Mouse (Mus musculus) brain, embryonic 18.5 days (tissue): ENCODE results near the gene Son.

Source experiments
- DNase-seq: peaks from one replicate; pipeline ENCODE4 v3.0.0-alpha.2; 2012; ENCODE audit warnings: low read depth, low spot score

Gene Son

GRCm38 (mm10) chr16:91647461-91648219 lies at the start of gene Son:
Son (plus strand) TSS chr16:91647506.
- peak; percentile 97 for DNase-seq

DNA sequence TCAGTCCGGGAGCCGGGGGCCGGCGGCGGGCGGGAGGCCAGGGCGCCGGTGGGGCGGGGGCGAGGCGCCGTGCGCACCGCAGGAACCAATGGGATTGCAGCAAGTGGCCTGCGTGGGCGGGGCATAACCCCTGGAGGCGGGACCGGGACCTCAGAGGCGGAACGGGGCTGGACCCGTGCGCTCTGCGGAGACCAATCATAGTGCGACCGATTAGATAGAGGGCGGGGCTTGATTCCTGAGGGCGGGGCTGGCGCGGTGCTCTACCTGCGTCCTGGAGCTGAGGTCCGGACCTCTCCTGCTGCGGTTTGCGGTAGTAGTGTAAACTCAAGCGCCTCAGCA lies 49.7 kb upstream of the Son start, which contains the start of gene Tmem50b:
Gene Tmem50b, minus strand, starts transcription at position 129 of the 339 bp plus-strand sequence.
- peak; percentile 92 for DNase-seq

GRCm38 (mm10) chr16:91599242-91599641 lies 48.1 kb upstream of the Son start:
- no peak for DNase-seq

- no peak for DNase-seq
These were observed 46.2 kb upstream of the Son start for GRCm38 (mm10) chr16:91601081-91601480.

DNA sequence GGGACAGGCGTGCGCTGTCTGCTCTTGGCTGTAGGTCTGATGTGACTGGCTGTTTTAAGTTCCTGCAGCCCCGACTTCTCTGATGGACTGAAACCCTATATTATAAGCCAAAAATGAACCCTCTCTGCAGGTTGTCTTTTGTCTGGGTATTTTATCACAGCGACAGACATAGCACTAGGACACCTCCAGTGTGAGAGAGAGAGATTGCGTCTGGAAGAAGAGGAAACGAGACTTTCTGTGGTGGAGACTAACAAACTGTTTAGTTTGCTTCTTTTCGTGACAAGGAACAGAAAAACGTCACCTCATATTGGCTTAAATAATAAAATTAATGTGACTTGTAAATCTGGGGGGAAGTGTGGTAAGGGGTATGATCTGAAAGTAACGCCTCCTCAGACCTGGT lies 45.6 kb upstream of the Son start:
- no peak for DNase-seq

DNA sequence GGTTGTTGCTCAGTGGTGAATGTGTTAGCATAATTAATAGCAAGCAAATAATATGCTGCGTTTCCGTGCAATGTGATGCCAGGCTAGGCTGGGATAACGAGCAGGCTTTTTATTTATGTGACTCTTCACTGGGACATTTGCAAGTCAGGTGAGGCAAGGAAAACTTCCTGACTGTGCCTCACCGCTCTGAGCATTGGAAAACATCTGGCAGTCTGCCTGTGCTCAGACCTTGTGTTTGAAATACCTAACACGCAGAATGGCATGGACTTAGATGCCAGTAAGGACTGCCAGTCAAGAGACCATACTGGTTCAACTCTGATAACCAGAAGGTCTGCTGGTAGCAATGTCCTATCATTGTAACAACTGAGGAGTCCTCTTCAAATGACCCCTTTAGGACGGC lies 42.1 kb upstream of the Son start:
- DNase-seq = no peak

DNA sequence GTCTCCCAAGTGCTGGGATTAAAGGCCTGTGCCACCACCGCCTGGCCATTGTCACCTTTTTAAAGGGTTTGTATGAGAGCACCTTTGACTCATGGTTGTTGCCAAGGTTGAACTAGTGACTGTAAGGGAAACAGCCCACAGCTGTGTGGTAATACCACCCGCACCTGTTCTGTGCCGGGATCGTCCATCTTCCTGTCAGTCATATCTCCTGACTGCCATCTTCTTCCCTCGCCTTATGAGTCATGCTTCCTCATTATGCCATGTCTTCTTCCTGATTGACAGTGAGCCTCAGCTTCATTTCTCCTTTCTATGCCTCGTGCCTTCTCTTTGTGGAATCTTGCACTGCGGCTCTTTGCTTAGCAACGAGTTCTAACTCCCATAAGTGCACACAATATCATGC lies 40.3 kb upstream of the Son start:
- DNase-seq = no peak

- DNase-seq = no peak
These were observed 37.6 kb upstream of the Son start for GRCm38 (mm10) chr16:91609501-91610245.

DNA sequence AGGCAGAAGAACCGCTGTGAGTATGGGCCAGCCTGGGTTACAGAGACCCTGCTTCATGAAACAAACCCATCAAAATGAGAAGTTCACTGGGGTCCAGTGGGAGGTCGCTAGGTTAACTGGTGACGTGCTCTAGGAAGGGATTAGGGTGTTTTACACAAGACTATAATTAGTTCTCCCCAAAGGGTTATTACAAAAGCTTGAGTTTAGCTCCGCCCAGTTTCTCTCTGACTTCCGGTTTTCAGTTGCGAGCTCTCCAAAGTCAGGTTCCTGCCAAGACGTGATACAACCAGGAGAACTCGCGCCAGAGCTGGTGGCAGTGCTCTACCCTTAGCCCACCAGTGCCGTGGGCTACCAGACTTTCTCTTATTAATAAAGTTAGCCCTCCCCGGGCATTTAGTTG lies 36.1 kb upstream of the Son start:
- no peak for DNase-seq

DNA sequence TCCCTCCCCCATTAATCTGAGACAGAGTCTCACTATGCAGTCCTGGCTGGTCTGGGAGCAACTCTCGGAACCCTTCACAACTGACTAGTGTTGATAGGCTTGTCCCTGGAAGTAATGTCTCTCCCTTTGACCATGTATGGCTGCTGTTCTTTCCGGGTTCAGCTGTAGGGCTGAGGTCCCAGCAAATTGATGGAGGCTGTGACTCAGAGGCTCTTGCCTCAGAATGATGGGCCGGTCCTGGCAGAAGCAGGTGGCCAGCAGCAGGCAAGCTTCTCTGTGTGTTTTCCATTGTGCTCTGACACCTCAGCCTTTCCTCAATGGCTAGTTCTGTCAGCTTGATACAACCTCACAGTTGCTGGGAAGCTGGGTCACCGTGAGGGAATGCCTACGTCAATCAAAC lies 34.8 kb upstream of the Son start:
- DNase-seq = no peak

DNA sequence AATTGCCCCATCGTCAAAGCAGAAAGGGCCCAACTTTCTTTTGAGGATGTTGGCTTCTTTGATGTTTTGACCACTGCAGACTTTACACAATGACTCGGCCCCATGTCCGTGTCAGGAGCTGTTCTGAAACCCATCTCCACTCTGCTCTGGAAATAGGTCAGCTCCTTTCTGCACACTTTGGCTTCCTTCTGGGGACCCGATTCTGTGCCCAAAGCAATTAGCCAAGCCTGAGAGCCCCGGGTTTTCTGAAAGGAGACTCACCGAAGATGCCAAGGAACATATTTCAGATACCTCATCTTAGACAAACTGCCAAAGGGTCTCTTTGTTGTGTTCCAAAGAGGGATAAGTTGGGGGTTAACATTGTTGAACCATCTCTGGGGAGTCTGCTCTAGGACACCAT lies 32.8 kb upstream of the Son start:
- DNase-seq = no peak

- peak; percentile 49 for DNase-seq
These were observed 28.5 kb upstream of the Son start, which contains the start of gene Dnajc28 for GRCm38 (mm10) chr16:91618511-91619501. Dnajc28 (minus strand) TSS chr16:91619026.

GRCm38 (mm10) chr16:91620185-91620584 lies 27.1 kb upstream of the Son start:
- DNase-seq = no peak

DNA sequence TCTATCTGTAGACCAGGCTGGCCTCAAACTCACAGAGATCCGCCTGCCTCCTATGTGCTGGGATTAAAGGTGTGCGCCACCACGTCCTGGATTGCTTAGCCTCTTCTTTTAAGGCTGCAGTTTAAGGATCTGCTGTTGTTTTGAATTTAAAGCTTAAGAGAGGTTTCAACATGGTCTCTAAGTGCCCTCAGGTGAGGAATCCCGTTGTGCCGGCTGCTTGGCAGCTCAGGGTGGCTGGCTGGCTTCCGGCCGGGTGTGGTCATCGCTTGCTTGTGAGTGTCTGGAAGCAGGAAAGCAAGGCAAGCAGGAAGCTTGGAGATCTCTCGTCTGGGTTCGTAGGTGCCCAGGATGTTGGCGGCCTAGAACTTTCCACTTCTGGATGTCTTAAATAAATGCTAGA lies 26.3 kb upstream of the Son start:
- no peak for DNase-seq

GRCm38 (mm10) chr16:91623074-91623473 lies 24.2 kb upstream of the Son start:
- no peak for DNase-seq

DNA sequence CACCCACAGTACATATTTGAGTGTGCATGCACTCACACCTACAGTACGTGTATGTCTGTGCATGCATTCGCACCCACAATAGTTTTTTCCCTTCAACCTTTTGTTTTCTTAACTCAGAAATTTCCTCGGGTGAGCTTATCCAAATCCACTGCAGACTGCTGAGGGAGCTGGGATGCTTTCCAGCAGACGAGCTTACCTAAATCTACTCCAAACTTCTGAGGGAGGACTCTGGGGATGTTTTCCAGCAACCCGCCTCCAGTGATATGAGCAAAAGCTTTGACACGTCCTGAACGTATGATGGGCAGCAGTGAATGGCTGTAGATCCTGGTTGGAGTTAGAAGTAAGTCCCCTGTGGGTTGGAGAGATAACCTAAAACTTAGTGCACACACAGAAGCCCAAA lies 19.5 kb upstream of the Son start:
- DNase-seq = no peak

GRCm38 (mm10) chr16:91628673-91629072 lies 18.6 kb upstream of the Son start:
- DNase-seq = no peak

DNA sequence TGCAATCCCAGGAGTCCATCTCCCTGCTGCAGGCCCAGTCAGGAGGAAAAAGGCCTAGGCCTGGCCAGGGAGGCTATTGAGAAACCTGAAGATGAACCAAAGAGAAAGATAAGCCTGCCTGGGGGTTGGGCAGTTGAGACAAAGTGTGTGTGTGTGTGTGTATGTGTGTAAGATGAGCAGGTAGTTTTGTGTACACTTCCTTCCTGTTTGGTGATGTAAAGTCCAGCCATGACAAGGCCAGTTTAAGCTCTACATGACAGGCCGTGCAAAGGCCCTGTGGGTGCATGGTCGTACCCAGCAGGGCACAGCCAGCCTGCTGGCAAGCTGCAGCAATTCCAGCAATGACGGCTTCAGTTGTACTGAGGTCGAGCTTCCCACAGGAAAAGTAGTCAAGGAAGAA lies 17.6 kb upstream of the Son start:
- no peak for DNase-seq

DNA sequence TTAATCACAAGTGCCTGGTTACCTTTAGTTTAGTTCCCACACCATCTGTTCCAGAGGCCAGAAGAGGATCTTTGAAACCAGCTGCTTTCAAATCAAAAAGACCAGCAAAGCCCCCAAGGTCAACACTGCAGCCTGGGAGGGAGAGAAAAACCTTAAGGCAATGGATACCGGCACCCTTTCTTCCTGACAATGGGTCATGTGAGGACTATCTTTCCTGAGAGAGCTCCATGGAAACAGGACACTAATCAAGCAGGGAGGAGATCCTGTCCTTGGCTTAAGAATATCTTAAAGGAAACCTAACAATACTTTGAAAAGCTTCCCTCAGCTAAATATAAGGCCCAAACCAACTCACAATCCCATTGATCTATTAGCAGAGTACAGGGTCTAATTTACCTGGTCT lies 16.7 kb upstream of the Son start:
- no peak for DNase-seq

- DNase-seq = no peak
These were observed 14.9 kb upstream of the Son start for GRCm38 (mm10) chr16:91632439-91632838.

DNA sequence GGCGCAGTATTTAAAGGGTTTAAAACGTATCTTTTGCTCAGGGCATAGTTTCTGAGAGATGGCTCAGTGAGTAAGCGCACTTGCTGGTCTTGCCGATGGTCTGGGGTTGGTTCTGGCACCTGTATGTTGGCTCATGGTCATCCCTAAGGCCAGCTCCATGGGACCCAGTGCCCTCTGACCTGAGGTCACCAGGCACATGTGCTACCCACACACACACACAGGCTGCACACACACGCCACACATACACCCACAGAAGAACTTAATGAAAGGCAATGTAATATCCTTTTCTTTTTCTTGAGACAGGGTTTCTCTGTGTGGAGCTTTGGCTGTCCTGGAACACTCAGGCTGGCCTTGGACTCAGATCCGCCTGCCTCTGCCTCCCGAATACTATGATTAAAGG lies 14.4 kb upstream of the Son start:
- DNase-seq = no peak

DNA sequence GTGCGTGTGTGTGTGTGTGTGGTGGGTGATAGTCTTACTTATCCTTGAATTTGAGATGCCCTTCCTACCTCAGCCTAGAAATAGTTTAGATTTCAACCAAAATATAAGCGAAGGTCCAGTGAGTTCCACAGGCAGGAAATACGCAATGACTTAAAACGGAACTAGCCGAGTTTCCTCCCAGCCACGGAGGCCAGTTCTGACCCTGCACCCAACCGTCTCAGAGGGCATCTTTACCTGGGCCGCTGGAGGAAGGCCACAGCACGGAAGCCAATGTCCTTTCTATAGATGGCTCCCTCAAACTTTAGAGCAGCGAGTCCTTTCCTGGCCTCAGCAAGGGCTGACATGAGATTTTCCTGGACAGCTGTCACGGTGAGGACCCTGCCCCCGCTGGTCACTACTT lies 13.7 kb upstream of the Son start:
- DNase-seq = no peak
